Mouse (Mus musculus): ENCODE measurements around the gene Tmem200b.

The Tmem200b gene

GRCm38 (mm10) chr4:131921461-131922346 lies at the start of gene Tmem200b:
Gene Tmem200b (plus strand): TSS chr4:131921771.
- DNase-seq (ENCODE audit: low spot score), result no peak

- DNase-seq (ENCODE audit: low spot score), result no peak
These were observed 48.8 kb upstream of the Tmem200b start for GRCm38 (mm10) chr4:131872672-131873292.

- DNase-seq (ENCODE audit: low spot score), result peak; percentile 83
These were observed 48.0 kb upstream of the Tmem200b start, which contains the start of gene Srsf4 for GRCm38 (mm10) chr4:131873293-131874168. Gene Srsf4 (plus strand): TSS chr4:131873617.

- DNase-seq (ENCODE audit: low spot score), result no peak
These were observed 47.4 kb upstream of the Tmem200b start for GRCm38 (mm10) chr4:131874169-131874536.

GRCm38 (mm10) chr4:131874567-131874966 lies 47.0 kb upstream of the Tmem200b start:
- DNase-seq (ENCODE audit: low spot score), result no peak

GRCm38 (mm10) chr4:131875242-131875641 lies 46.3 kb upstream of the Tmem200b start:
- DNase-seq (ENCODE audit: low spot score), result no peak

GRCm38 (mm10) chr4:131876836-131877235 lies 44.7 kb upstream of the Tmem200b start:
- DNase-seq (ENCODE audit: low spot score), result no peak

- no peak for DNase-seq (ENCODE audit: low spot score)
These were observed 41.9 kb upstream of the Tmem200b start for GRCm38 (mm10) chr4:131879692-131880091.

GRCm38 (mm10) chr4:131881306-131881705 lies 40.3 kb upstream of the Tmem200b start:
- DNase-seq (ENCODE audit: low spot score), result no peak

GRCm38 (mm10) chr4:131883571-131883970 lies 38.0 kb upstream of the Tmem200b start:
- no peak for DNase-seq (ENCODE audit: low spot score)

GRCm38 (mm10) chr4:131885376-131885775 lies 36.2 kb upstream of the Tmem200b start:
- no peak for DNase-seq (ENCODE audit: low spot score)

- no peak for DNase-seq (ENCODE audit: low spot score)
These were observed 33.0 kb upstream of the Tmem200b start for GRCm38 (mm10) chr4:131888564-131888963.

- no peak for DNase-seq (ENCODE audit: low spot score)
These were observed 30.9 kb upstream of the Tmem200b start for GRCm38 (mm10) chr4:131890692-131891091.

GRCm38 (mm10) chr4:131897109-131897508 lies 24.5 kb upstream of the Tmem200b start:
- no peak for DNase-seq (ENCODE audit: low spot score)

- DNase-seq (ENCODE audit: low spot score), result no peak
These were observed 23.8 kb upstream of the Tmem200b start for GRCm38 (mm10) chr4:131897787-131898186.

- no peak for DNase-seq (ENCODE audit: low spot score)
These were observed 22.9 kb upstream of the Tmem200b start for GRCm38 (mm10) chr4:131898503-131899179.

GRCm38 (mm10) chr4:131899180-131899554 lies 22.4 kb upstream of the Tmem200b start:
- DNase-seq (ENCODE audit: low spot score), result no peak

GRCm38 (mm10) chr4:131901090-131901489 lies 20.5 kb upstream of the Tmem200b start:
- no peak for DNase-seq (ENCODE audit: low spot score)

GRCm38 (mm10) chr4:131904478-131904877 lies 17.1 kb upstream of the Tmem200b start:
- no peak for DNase-seq (ENCODE audit: low spot score)

- DNase-seq (ENCODE audit: low spot score), result no peak
These were observed 15.1 kb upstream of the Tmem200b start for GRCm38 (mm10) chr4:131906423-131906822.

- no peak for DNase-seq (ENCODE audit: low spot score)
These were observed 13.7 kb upstream of the Tmem200b start for GRCm38 (mm10) chr4:131907912-131908311.

Data from ovary, postnatal 10 days (tissue).